21 mouse cellular contexts compared by ENCODE assay signal in the genomic region with DNA sequence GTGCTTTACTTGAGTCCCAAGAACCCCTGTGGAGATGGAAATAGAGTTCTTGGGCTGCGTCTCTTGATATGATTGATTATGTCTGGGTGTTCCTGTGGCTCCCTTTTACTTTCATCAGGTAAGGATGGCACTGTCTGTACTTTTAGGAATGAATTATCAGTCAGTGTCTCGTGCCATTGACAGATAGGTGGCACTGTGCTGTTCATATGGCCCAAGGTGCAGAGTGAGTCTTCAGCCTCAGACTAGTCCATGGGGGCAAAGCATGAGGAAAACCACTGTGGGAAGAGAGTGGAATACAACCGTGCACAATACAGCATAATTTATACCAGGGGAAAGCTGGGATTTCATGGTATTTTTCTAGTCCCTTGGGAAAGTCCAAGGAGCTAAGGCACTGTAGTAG.
DNase-seq lines count a peak whose midpoint lies in the region; ATAC-seq and TF ChIP-seq lines count a peak whose summit lies in the region.
"Had no signal": no experiment of that assay in that cellular context is flagged by ENCODE, and none has a peak within 500 bp of the region (broad histone marks: within the 10 kb centered on the region; RNA-seq: fewer than 3 reads in every experiment).

No protein-coding gene starts in this region.

- no peaks in the 10 kb centered on the region for H3K36me3 ChIP-seq in forebrain, embryonic 16.5 days (ENCODE audit: control insufficient read depth, insufficient read depth)
- H3K36me3 ChIP-seq in forebrain, embryonic 15.5 days, result no peaks in the 10 kb centered on the region
- H3K36me3 ChIP-seq in kidney, adult 2 months (ENCODE audit: control insufficient read depth, insufficient read depth, low read length), result no peaks in the 10 kb centered on the region
- no peaks in the 10 kb centered on the region for H3K36me3 ChIP-seq in lung, postnatal 0 days (ENCODE audit: insufficient read depth, low read length)
- no peaks in the 10 kb centered on the region for H3K36me3 ChIP-seq in stomach, postnatal 0 days (ENCODE audit: control insufficient read depth, insufficient read depth, low read length)
- H3K36me3 ChIP-seq: heart, embryonic 12.5 days; hindbrain, embryonic 15.5 days; liver, embryonic 15.5 days; neural tube, embryonic 12.5 days had no signal

- H3K27me3 ChIP-seq in forebrain, embryonic 16.5 days (replicated peaks; ENCODE audit: control insufficient read depth, insufficient read depth, low read length), result no peaks in the 10 kb centered on the region
- H3K27me3 ChIP-seq in forebrain, embryonic 15.5 days, result no peaks in the 10 kb centered on the region
- no peaks in the 10 kb centered on the region for H3K27me3 ChIP-seq in kidney, adult 2 months (replicated peaks; ENCODE audit: control insufficient read depth, insufficient read depth, low read length)
- H3K27me3 ChIP-seq in lung, postnatal 0 days (replicated peaks; ENCODE audit: insufficient read depth, low read length), result no peaks in the 10 kb centered on the region
- no peaks in the 10 kb centered on the region for H3K27me3 ChIP-seq in stomach, postnatal 0 days (ENCODE audit: control insufficient read depth, insufficient read depth, low read length)
- H3K27me3 ChIP-seq: heart, embryonic 12.5 days; hindbrain, embryonic 15.5 days; liver, embryonic 15.5 days; neural tube, embryonic 12.5 days had no signal

- peak overlapping the region; percentile 41; the same call in 1 of the 2 replicates for H3K27ac ChIP-seq in forebrain, embryonic 16.5 days (ENCODE audit: low read length)
- no peak overlapping the region; the same call in 1 of the 2 replicates for H3K27ac ChIP-seq in forebrain, embryonic 15.5 days (replicated peaks)
- no peak overlapping the region for H3K27ac ChIP-seq in kidney, adult 2 months (ENCODE audit: insufficient read depth, low read depth, low read length)
- H3K27ac ChIP-seq in lung, postnatal 0 days (ENCODE audit: low read length), result no peak overlapping the region
- H3K27ac ChIP-seq in stomach, postnatal 0 days (replicated peaks), result no peak overlapping the region
- H3K27ac ChIP-seq: hindbrain, embryonic 15.5 days; liver, embryonic 15.5 days; midbrain, embryonic 10.5 days; neural tube, embryonic 12.5 days had no signal

- TF ChIP-seq CTCF in kidney, adult 2 months (conservative IDR thresholded peaks at IDR 0.05; ENCODE audit: insufficient read depth, insufficient read length, low read depth, low read length), result peak; percentile 29; the same call in 1 of the 2 replicates
- peak; percentile 40 for TF ChIP-seq CTCF in lung, postnatal 0 days (IDR thresholded peaks at IDR 0.05)
- TF ChIP-seq CTCF in stomach, postnatal 0 days (IDR thresholded peaks at IDR 0.05; ENCODE audit: low read depth), result peak; percentile 38

- H3K9me3 ChIP-seq in forebrain, embryonic 16.5 days (ENCODE audit: control insufficient read depth, low read length), result no peaks in the 10 kb centered on the region
- H3K9me3 ChIP-seq in forebrain, embryonic 15.5 days, result no peaks in the 10 kb centered on the region
- H3K9me3 ChIP-seq in lung, postnatal 0 days (ENCODE audit: low read length), result no peaks in the 10 kb centered on the region
- H3K9me3 ChIP-seq in stomach, postnatal 0 days (ENCODE audit: control insufficient read depth, low read length), result no peaks in the 10 kb centered on the region
- H3K9me3 ChIP-seq: heart, embryonic 12.5 days; hindbrain, embryonic 15.5 days; liver, embryonic 15.5 days; midbrain, embryonic 10.5 days; neural tube, embryonic 12.5 days had no signal

- H3K4me3 ChIP-seq in forebrain, embryonic 16.5 days (replicated peaks; ENCODE audit: low read length), result no peak overlapping the region
- H3K4me3 ChIP-seq in forebrain, embryonic 15.5 days, result no peak overlapping the region
- no peak overlapping the region for H3K4me3 ChIP-seq in kidney, adult 2 months (ENCODE audit: insufficient read depth, low read depth, low read length)
- no peak overlapping the region for H3K4me3 ChIP-seq in lung, postnatal 0 days (ENCODE audit: low read depth, low read length)
- H3K4me3 ChIP-seq in stomach, postnatal 0 days (ENCODE audit: low read depth, low read length), result no peak overlapping the region
- H3K4me3 ChIP-seq: erythroblast, embryonic 14.5 days; heart, embryonic 12.5 days; hindbrain, embryonic 15.5 days; liver, embryonic 15.5 days; midbrain, embryonic 10.5 days; neural tube, embryonic 12.5 days had no signal

- no peak overlapping the region for H3K4me2 ChIP-seq in forebrain, embryonic 16.5 days (ENCODE audit: low read length)
- no peak overlapping the region for H3K4me2 ChIP-seq in forebrain, embryonic 15.5 days (replicated peaks)
- H3K4me2 ChIP-seq in lung, postnatal 0 days (replicated peaks; ENCODE audit: low read depth, low read length), result no peak overlapping the region
- H3K4me2 ChIP-seq in stomach, postnatal 0 days (replicated peaks; ENCODE audit: low read depth), result no peak overlapping the region
- H3K4me2 ChIP-seq: heart, embryonic 12.5 days; hindbrain, embryonic 15.5 days; liver, embryonic 15.5 days; neural tube, embryonic 12.5 days had no signal

- no peak for DNase-seq in kidney, adult 2 months
- no peak for DNase-seq in kidney, adult 8-10 months
- no peak for DNase-seq in lung, postnatal 0 days (ENCODE audit: low spot score)
- no peak for DNase-seq in lung, postnatal 10 days
- no peak for DNase-seq in stomach, postnatal 0 days (ENCODE audit: low spot score)
- no peak for DNase-seq in T-cell, adult 2 months (ENCODE audit: low spot score)
- DNase-seq: adrenal gland, adult 2 months; cerebellum, adult 9-10 months; heart, postnatal 36 days; kidney, adult 11 months; kidney, postnatal 25 days; thymus, postnatal 4 days had no signal

- no peak for TF ChIP-seq POLR2A in kidney, adult 2 months (IDR thresholded peaks at IDR 0.05; ENCODE audit: low read depth, low read length)

- no peak for ATAC-seq in forebrain, embryonic 16.5 days
- no peak for ATAC-seq in forebrain, embryonic 15.5 days (replicated peaks)
- no peak for ATAC-seq in lung, postnatal 0 days
- ATAC-seq in stomach, postnatal 0 days (ENCODE audit: low FRiP score, low TSS enrichment), result no peak
- ATAC-seq: CD4-positive, CD25-positive, alpha-beta regulatory T cell, adult 4 months had no signal

- no peaks in the 10 kb centered on the region for H3K4me1 ChIP-seq in forebrain, embryonic 16.5 days (replicated peaks; ENCODE audit: control insufficient read depth, insufficient read depth, low read length)
- H3K4me1 ChIP-seq in forebrain, embryonic 15.5 days, result peaks cover 16% of the 10 kb centered on the region
- no peaks in the 10 kb centered on the region for H3K4me1 ChIP-seq in kidney, adult 2 months (ENCODE audit: control insufficient read depth, insufficient read depth, low read length)
- H3K4me1 ChIP-seq in lung, postnatal 0 days (ENCODE audit: insufficient read depth, low read depth, low read length), result no peaks in the 10 kb centered on the region; the same call in 1 of the 2 replicates
- H3K4me1 ChIP-seq in stomach, postnatal 0 days (replicated peaks; ENCODE audit: control insufficient read depth, insufficient read depth), result no peaks in the 10 kb centered on the region
- H3K4me1 ChIP-seq: hindbrain, embryonic 15.5 days; midbrain, embryonic 10.5 days; neural tube, embryonic 12.5 days had no signal

- H3K9ac ChIP-seq in forebrain, embryonic 16.5 days (replicated peaks; ENCODE audit: low read depth, low read length), result no peak overlapping the region
- H3K9ac ChIP-seq in forebrain, embryonic 15.5 days (replicated peaks), result no peak overlapping the region
- H3K9ac ChIP-seq in lung, postnatal 0 days (replicated peaks; ENCODE audit: low read depth), result no peak overlapping the region
- no peak overlapping the region for H3K9ac ChIP-seq in stomach, postnatal 0 days (ENCODE audit: low read length)
- H3K9ac ChIP-seq: heart, embryonic 12.5 days; hindbrain, embryonic 15.5 days; liver, embryonic 15.5 days; neural tube, embryonic 12.5 days had no signal

- WGBS in forebrain, embryonic 16.5 days, result 88% methylated on average over 3 of the region's 3 CpGs
- 80% methylated on average over 3 of the region's 3 CpGs for WGBS in forebrain, embryonic 15.5 days
- WGBS in kidney, adult 2 months, result 79% methylated on average over 3 of the region's 3 CpGs
- 81% methylated on average over 3 of the region's 3 CpGs for WGBS in lung, postnatal 0 days
- 84% methylated on average over 3 of the region's 3 CpGs for WGBS in stomach, postnatal 0 days

- no peak for TF ChIP-seq EP300 in lung, postnatal 0 days (IDR thresholded peaks at IDR 0.05)
- TF ChIP-seq EP300 in stomach, postnatal 0 days (optimal IDR thresholded peaks at IDR 0.05), result no peak
